Mouse (Mus musculus) lung, postnatal 0 days (tissue): Measurements from ENCODE around the gene Spx.

ENCODE experiments used
- CTCF ChIP-seq: IDR thresholded peaks from 2 replicates; pipeline ENCODE4 v1.5.1; 2016; ENCODE audit warnings: antibody characterized with exemption, mild to moderate bottlenecking
- EP300 ChIP-seq: IDR thresholded peaks from 2 replicates; pipeline ENCODE4 v1.6.1; 2016; ENCODE audit warnings: antibody characterized with exemption, mild to moderate bottlenecking, control low read depth

GRCm38 (mm10) chr6:142394669-142395068, 18.6 kb upstream of the Spx start:
- no peak for TF ChIP-seq CTCF
- TF ChIP-seq EP300 = no peak
